Mouse (Mus musculus): ENCODE data around the gene Gli3. TPM values are rescaled to one million over a fixed set of nuclear protein-coding genes. Genes with fewer than 3 reads are reported as not detected.
A peak's percentile ranks its signal among the peaks of the same experiment; 100 is the strongest.

The Gli3 gene
- polyA plus RNA-seq, 1 experiment from 2014 or later: 4.8 TPM

DNA sequence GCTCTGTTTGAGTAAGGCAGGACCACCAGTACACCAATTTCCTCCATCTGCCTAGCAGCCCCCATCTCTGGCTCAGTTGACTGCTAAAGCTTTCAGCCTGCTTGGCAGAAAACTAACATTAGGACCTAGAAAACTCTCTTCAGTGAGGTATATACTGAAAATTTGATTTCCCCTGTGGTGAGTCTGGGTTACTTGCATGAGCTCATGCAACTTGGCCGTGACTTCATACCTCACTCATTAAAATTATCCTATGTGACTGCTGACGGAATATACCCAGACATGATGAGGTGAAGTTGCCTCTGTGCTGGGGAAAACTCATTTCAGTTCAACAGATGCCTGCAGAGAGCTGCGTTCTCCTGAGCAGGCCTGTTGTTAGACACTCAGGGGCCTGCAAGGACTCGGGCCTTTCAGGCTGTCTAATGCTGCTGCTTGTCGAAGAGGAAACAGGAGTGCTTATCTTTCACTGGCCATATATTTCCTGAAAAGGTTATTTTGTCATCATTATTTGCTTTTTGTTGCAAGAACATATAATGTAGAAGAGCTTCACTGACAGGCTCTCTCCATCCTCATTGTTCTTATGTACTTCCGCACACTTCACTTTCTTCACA is 127.4 kb downstream of the Gli3 start:
- Histone ChIP-seq H3K36me3 (ENCODE audit: control insufficient read depth, insufficient read depth, low read length) (no peaks in the 10 kb centered on the region), H3K4me1 (ENCODE audit: control insufficient read depth, insufficient read depth, low read length) (no peaks in the 10 kb centered on the region), H3K9ac (ENCODE audit: low read depth, low read length) (no peak overlapping the region), H3K27ac (ENCODE audit: low read length) (no peak overlapping the region), H3K9me3 (replicated peaks; ENCODE audit: control insufficient read depth, low read length, poor library complexity, severe bottlenecking) (no peaks in the 10 kb centered on the region), H3K27me3 (ENCODE audit: control insufficient read depth, insufficient read depth, low read depth, low read length) (no peaks in the 10 kb centered on the region), H3K4me2 (ENCODE audit: low read length) (no peak overlapping the region), H3K4me3 (ENCODE audit: low read depth, low read length) (no peak overlapping the region)
- WGBS: 84% methylated on average over 6 of the region's 6 CpGs
- no peak for ATAC-seq

DNA sequence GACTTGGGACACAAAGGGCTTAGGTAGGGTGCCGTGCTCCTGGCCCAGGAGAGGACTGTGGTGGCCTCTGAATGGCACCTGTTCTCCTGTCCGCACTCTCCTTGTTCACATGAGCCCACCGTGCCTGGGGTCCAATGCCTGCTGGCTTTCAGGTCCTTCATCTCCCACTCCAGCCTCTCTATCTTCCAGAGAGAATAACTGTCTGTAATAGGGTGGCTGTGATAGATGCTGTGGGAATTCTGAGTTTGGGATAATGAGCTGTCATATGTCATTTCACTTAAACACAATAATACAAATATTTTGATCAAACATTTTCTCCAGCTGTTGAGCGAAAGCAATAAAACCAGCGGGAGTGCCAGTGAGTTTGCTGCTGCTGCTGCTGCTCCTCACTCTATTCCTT is 133.6 kb downstream of the Gli3 start:
- Histone ChIP-seq H3K36me3 (ENCODE audit: control insufficient read depth, insufficient read depth, low read length) (no peaks in the 10 kb centered on the region), H3K4me1 (ENCODE audit: control insufficient read depth, insufficient read depth, low read length) (no peaks in the 10 kb centered on the region), H3K27ac (ENCODE audit: low read length) (no peak overlapping the region), H3K27me3 (ENCODE audit: control insufficient read depth, insufficient read depth, low read depth, low read length) (no peaks in the 10 kb centered on the region), H3K9ac (ENCODE audit: low read depth, low read length) (no peak overlapping the region), H3K4me2 (ENCODE audit: low read length) (no peak overlapping the region), H3K9me3 (replicated peaks; ENCODE audit: control insufficient read depth, low read length, poor library complexity, severe bottlenecking) (no peaks in the 10 kb centered on the region), H3K4me3 (ENCODE audit: low read depth, low read length) (no peak overlapping the region)
- WGBS: 57% methylated on average over 5 of the region's 5 CpGs
- no peak for ATAC-seq

- H3K4me2 ChIP-seq (ENCODE audit: low read length): no peak overlapping the region
- 95% methylated on average over 2 of the region's 2 CpGs for WGBS
- no peaks in the 10 kb centered on the region for H3K27me3 ChIP-seq (ENCODE audit: control insufficient read depth, insufficient read depth, low read depth, low read length)
- H3K27ac ChIP-seq (ENCODE audit: low read length): no peak overlapping the region
- no peak overlapping the region for H3K9ac ChIP-seq (ENCODE audit: low read depth, low read length)
- H3K9me3 ChIP-seq (replicated peaks; ENCODE audit: control insufficient read depth, low read length, poor library complexity, severe bottlenecking): no peaks in the 10 kb centered on the region
- no peaks in the 10 kb centered on the region for H3K36me3 ChIP-seq (ENCODE audit: control insufficient read depth, insufficient read depth, low read length)
- H3K4me1 ChIP-seq (ENCODE audit: control insufficient read depth, insufficient read depth, low read length): peaks cover 14% of the 10 kb centered on the region
- ATAC-seq: no peak
- no peak overlapping the region for H3K4me3 ChIP-seq (ENCODE audit: low read depth, low read length)
Measured at GRCm38 (mm10) chr13:15599741-15600140, 136.7 kb downstream of the Gli3 start.

- ATAC-seq: 0 out of 2 replicates have a peak, but pooled peaks have one; percentile 15
- H3K27ac ChIP-seq (ENCODE audit: low read length): 0 out of 2 replicates have a peak overlapping the region, but pooled peaks have one; percentile 38
- H3K4me2 ChIP-seq (ENCODE audit: low read length): no peak overlapping the region
- H3K27me3 ChIP-seq (ENCODE audit: control insufficient read depth, insufficient read depth, low read depth, low read length): no peaks in the 10 kb centered on the region
- no peak overlapping the region for H3K9ac ChIP-seq (ENCODE audit: low read depth, low read length)
- WGBS: 5% methylated on average over 5 of the region's 5 CpGs
- no peaks in the 10 kb centered on the region for H3K9me3 ChIP-seq (replicated peaks; ENCODE audit: control insufficient read depth, low read length, poor library complexity, severe bottlenecking)
- H3K4me3 ChIP-seq (ENCODE audit: low read depth, low read length): no peak overlapping the region
- peaks cover 14% of the 10 kb centered on the region for H3K4me1 ChIP-seq (ENCODE audit: control insufficient read depth, insufficient read depth, low read length)
- no peaks in the 10 kb centered on the region for H3K36me3 ChIP-seq (ENCODE audit: control insufficient read depth, insufficient read depth, low read length)
Measured at GRCm38 (mm10) chr13:15602161-15602560, 139.1 kb downstream of the Gli3 start.

DNA sequence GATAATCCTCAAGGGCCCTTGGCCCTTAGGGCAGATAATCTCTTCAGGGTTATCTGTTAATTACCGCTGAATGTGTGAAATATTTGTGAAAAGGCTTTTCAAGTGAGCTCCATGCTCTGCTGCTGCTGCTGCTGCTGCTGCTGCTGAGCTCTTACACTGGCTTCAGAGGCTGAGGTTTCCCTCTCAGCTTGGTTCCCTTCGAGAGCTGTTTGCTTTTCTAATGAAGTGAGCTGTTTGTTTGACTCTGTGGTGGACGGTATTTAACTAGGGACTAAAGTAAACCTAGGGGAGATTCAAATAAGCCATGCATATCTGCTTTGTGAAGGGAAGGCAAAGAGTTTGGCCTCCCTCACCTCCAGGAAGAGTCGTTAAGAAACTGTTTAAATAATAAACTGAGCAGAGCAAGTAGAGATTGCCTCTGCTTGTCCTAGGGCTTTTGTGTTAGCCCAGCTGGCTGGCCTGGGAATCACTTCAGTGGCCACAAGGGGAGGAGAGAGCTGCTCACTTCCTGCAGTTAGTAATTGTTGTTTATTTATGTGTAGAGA is 139.7 kb downstream of the Gli3 start:
- H3K27ac ChIP-seq (ENCODE audit: low read length): peak overlapping the region; percentile 38; the same call in 1 of the 2 replicates
- no peaks in the 10 kb centered on the region for H3K27me3 ChIP-seq (ENCODE audit: control insufficient read depth, insufficient read depth, low read depth, low read length)
- no peak overlapping the region for H3K9ac ChIP-seq (ENCODE audit: low read depth, low read length)
- no peak overlapping the region for H3K4me2 ChIP-seq (ENCODE audit: low read length)
- H3K9me3 ChIP-seq (replicated peaks; ENCODE audit: control insufficient read depth, low read length, poor library complexity, severe bottlenecking): no peaks in the 10 kb centered on the region
- no peaks in the 10 kb centered on the region for H3K36me3 ChIP-seq (ENCODE audit: control insufficient read depth, insufficient read depth, low read length)
- ATAC-seq: peak; percentile 65
- 3% methylated on average over 4 of the region's 4 CpGs for WGBS
- H3K4me3 ChIP-seq (ENCODE audit: low read depth, low read length): no peak overlapping the region
- peaks cover 14% of the 10 kb centered on the region for H3K4me1 ChIP-seq (ENCODE audit: control insufficient read depth, insufficient read depth, low read length)

- ATAC-seq: no peak
- H3K9me3 ChIP-seq (replicated peaks; ENCODE audit: control insufficient read depth, low read length, poor library complexity, severe bottlenecking): no peaks in the 10 kb centered on the region
- no peak overlapping the region for H3K4me2 ChIP-seq (ENCODE audit: low read length)
- no peaks in the 10 kb centered on the region for H3K36me3 ChIP-seq (ENCODE audit: control insufficient read depth, insufficient read depth, low read length)
- WGBS: 21% methylated on average over 6 of the region's 6 CpGs
- no peak overlapping the region for H3K27ac ChIP-seq (ENCODE audit: low read length)
- H3K4me3 ChIP-seq (ENCODE audit: low read depth, low read length): no peak overlapping the region
- no peaks in the 10 kb centered on the region for H3K27me3 ChIP-seq (ENCODE audit: control insufficient read depth, insufficient read depth, low read depth, low read length)
- peaks cover 14% of the 10 kb centered on the region for H3K4me1 ChIP-seq (ENCODE audit: control insufficient read depth, insufficient read depth, low read length)
- H3K9ac ChIP-seq (ENCODE audit: low read depth, low read length): no peak overlapping the region
Measured at GRCm38 (mm10) chr13:15604074-15604473, 141.0 kb downstream of the Gli3 start.

GRCm38 (mm10) chr13:15617423-15617822 is 154.4 kb downstream of the Gli3 start:
- no peak for ATAC-seq
- H3K4me1 ChIP-seq (ENCODE audit: control insufficient read depth, insufficient read depth, low read length): peaks cover 8% of the 10 kb centered on the region

DNA sequence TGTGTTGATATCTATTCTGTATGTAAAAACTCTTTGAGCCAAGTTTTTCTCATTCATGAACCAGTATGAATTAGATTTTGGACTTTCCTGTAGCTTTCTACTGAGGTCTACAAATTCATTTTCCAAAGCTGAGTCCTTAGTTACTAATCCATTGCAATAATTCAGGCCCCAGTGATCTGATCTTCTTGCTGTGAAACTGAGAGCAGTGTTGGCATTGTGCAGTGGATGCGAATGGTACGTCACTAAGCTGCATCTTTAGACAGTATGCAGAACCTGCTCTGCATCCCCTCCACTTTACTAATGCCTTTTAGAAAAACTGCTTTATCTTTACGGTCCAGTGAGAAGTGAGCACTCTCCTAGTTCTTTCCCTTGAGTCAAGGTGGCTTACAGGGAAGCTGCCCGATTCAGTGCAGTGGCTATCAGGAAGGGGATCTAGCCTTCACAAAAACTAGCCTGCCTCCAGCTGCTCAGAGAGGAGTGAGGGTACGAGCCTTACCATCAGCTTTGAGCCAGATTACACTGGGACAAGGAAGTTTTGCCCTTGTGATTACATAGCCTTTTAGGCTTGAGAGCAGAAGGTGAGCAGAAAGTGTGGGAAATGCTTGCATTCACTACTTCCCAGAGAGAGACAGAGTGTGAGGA is 155.1 kb downstream of the Gli3 start:
- H3K4me3 ChIP-seq (ENCODE audit: low read depth, low read length): no peak overlapping the region
- H3K36me3 ChIP-seq (ENCODE audit: control insufficient read depth, insufficient read depth, low read length): no peaks in the 10 kb centered on the region
- WGBS: 31% methylated on average over 5 of the region's 5 CpGs
- H3K4me1 ChIP-seq (ENCODE audit: control insufficient read depth, insufficient read depth, low read length): peaks cover 8% of the 10 kb centered on the region
- H3K9me3 ChIP-seq (replicated peaks; ENCODE audit: control insufficient read depth, low read length, poor library complexity, severe bottlenecking): no peaks in the 10 kb centered on the region
- H3K9ac ChIP-seq (ENCODE audit: low read depth, low read length): no peak overlapping the region
- no peaks in the 10 kb centered on the region for H3K27me3 ChIP-seq (ENCODE audit: control insufficient read depth, insufficient read depth, low read depth, low read length)
- no peak overlapping the region for H3K4me2 ChIP-seq (ENCODE audit: low read length)
- ATAC-seq: no peak
- H3K27ac ChIP-seq (ENCODE audit: low read length): no peak overlapping the region

More at GRCm38 (mm10) chr13:15617423-15617822, 154.4 kb downstream of the Gli3 start:
- H3K9ac ChIP-seq (ENCODE audit: low read depth, low read length): no peak overlapping the region
- no peaks in the 10 kb centered on the region for H3K27me3 ChIP-seq (ENCODE audit: control insufficient read depth, insufficient read depth, low read depth, low read length)
- H3K4me3 ChIP-seq (ENCODE audit: low read depth, low read length): no peak overlapping the region
- no peak overlapping the region for H3K4me2 ChIP-seq (ENCODE audit: low read length)
- WGBS: 22% methylated on average over 3 of the region's 3 CpGs
- no peaks in the 10 kb centered on the region for H3K9me3 ChIP-seq (replicated peaks; ENCODE audit: control insufficient read depth, low read length, poor library complexity, severe bottlenecking)
- H3K27ac ChIP-seq (ENCODE audit: low read length): no peak overlapping the region
- no peaks in the 10 kb centered on the region for H3K36me3 ChIP-seq (ENCODE audit: control insufficient read depth, insufficient read depth, low read length)

- no peak overlapping the region; the same call in 1 of the 2 replicates for H3K4me3 ChIP-seq (ENCODE audit: low read depth, low read length)
- ATAC-seq: peak; percentile 50; the same call in 1 of the 2 replicates
- peak overlapping the region; percentile 42 for H3K4me2 ChIP-seq (ENCODE audit: low read length)
- no peaks in the 10 kb centered on the region for H3K27me3 ChIP-seq (ENCODE audit: control insufficient read depth, insufficient read depth, low read depth, low read length)
- WGBS: 7% methylated on average over 7 of the region's 7 CpGs
- no peaks in the 10 kb centered on the region for H3K9me3 ChIP-seq (replicated peaks; ENCODE audit: control insufficient read depth, low read length, poor library complexity, severe bottlenecking)
- no peak overlapping the region for H3K27ac ChIP-seq (ENCODE audit: low read length)
- H3K36me3 ChIP-seq (ENCODE audit: control insufficient read depth, insufficient read depth, low read length): no peaks in the 10 kb centered on the region
- H3K4me1 ChIP-seq (ENCODE audit: control insufficient read depth, insufficient read depth, low read length): peaks cover 13% of the 10 kb centered on the region
- H3K9ac ChIP-seq (ENCODE audit: low read depth, low read length): no peak overlapping the region
Measured at GRCm38 (mm10) chr13:15621009-15621408, 158.0 kb downstream of the Gli3 start.

Measured in midbrain, embryonic 16.5 days (tissue).